Mouse (Mus musculus) cerebellum, adult 11 months (tissue): Measurements from ENCODE around the gene Mmrn1.
"Not testable (repeated sequence)": the region's sequence is repeated elsewhere in the genome, so short reads cannot be mapped to it uniquely, and the experiment has no call there.

Experiments
- DNase-seq: peaks from one replicate; pipeline ENCODE4 v3.0.0; 2022

The Mmrn1 gene

DNA sequence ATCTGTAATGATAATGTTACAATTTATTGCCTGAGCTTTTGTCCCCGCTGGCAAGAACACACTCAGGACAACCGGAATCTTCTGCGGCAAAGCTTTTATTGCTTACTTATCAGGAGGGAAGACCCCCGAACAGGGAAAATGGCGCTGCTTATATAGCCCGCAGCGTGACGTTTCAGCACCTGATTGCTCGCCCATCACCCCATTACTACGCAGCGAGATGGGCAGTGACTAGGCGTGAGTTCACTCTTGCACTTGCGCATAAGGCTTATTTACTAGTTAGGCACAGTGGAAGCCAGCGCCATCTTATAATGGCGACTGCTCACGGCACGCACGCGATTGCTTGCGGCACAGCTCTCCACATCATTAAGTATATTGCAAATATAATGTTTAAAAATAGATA, at the start of gene Mmrn1:
Mmrn1 (plus strand) TSS at position 301 of the 400 bp plus-strand sequence.
- DNase-seq, result not testable (repeated sequence)

GRCm38 (mm10) chr6:60880362-60880761, 44.4 kb upstream of the Mmrn1 start:
- DNase-seq, result no peak

GRCm38 (mm10) chr6:60881534-60881933, 43.2 kb upstream of the Mmrn1 start:
- DNase-seq, result no peak

GRCm38 (mm10) chr6:60907272-60907671, 17.5 kb upstream of the Mmrn1 start:
- DNase-seq, result no peak

DNA sequence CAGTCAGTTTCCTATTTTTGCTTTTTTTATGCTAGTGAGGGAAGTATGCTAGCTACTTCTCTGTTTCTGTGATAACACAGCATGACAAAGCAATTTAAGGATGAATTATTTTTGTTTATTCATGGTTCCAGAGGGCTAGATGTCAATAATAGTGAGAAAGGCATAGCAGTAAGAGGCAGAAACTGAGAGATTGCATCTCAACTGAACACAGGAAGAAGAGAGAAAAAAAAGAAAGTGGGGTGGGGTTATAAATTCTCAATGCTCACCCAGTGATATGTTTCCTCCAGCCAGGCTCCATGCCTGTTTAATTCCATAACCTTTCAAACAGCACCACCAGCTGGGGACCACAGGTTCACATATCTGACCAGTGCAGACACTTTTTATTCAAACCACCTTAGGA, 6.6 kb downstream of the Mmrn1 start:
- DNase-seq, result peak; percentile 11

GRCm38 (mm10) chr6:60934835-60935234, 10.1 kb downstream of the Mmrn1 start:
- no peak for DNase-seq

GRCm38 (mm10) chr6:60935448-60936130, 10.8 kb downstream of the Mmrn1 start:
- no peak for DNase-seq

DNA sequence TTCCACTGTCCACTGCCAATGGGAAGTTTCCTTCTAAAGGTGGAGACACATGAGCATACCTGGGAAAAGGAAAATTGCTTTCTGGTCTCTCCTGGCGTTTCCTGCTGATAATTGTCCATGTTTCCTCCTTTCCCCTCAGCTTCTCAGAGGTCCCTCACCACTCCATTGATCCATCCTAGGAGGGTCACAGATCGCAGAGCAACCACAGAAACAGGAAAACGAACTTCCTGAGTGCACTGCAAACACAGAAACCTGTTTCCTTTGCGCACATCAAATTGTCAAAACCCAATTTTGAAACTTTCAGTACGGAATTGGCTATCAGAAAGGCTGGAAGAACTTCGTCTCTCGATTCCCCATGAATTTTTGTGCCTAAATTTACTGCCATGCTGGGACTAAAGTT, 19.4 kb downstream of the Mmrn1 start:
- DNase-seq, result no peak

GRCm38 (mm10) chr6:60944621-60945020, 19.8 kb downstream of the Mmrn1 start:
- no peak for DNase-seq

DNA sequence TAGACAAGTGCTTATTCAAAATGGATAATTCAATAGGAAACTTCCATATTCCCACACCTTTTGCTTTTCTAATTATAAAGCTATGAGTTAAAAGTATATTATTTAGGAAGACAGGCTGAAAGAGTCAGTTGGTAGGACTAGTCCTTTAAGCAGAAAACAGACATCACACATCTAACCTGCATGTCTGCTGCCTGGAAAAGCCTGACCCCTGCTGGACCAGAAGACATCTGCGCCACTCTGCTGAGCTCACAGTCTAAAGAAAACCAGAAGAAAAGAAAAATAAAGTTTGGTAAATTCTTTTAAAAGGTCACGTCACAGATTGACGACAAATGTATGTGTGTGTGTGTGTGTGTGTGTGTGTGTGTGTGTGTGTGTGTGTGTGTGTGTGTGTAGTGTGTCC, 25.6 kb downstream of the Mmrn1 start:
- DNase-seq, result peak; percentile 21

- DNase-seq, result no peak
Measured at GRCm38 (mm10) chr6:60961285-60961684, 36.5 kb downstream of the Mmrn1 start.

GRCm38 (mm10) chr6:60961838-60962237, 37.1 kb downstream of the Mmrn1 start:
- DNase-seq, result no peak

GRCm38 (mm10) chr6:60962668-60963067, 37.9 kb downstream of the Mmrn1 start:
- DNase-seq, result no peak

DNA sequence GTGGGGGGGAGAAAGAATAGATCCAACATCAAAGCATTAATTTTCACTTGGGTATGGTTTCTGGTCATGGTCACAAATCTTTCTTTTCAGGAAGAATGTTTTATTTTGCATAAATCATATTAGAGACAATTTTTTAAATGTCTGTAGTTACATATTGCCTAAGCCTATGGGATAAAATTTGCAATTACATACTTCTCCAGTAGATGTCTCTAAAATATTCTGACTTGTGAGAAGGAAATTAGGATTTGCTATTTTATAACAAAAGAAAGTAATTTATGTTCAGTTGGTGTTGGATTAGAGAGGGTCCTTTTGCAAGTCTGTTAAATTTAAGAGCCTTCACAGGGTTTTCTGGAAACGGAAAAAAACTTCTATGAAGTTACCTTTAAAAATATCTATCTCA, 39.0 kb downstream of the Mmrn1 start:
- DNase-seq, result no peak

DNA sequence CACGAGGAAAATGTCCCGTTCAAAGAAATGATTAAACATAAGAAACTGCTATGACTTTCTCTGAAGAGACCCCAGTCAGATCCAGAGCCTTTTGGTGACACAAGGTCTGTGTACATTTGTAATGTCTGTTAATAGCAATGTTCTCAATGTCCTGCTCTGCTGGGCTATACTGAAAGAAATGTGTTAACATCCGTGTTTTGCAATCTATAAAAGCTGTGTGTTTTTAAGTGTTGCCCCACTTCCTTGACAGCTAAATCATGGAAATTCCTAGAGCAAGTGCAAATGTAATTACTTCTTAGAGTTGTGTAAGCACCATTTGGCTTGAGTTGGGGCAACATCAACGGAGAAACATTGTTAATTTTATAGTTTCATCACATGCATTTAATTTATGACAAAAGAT, 42.2 kb downstream of the Mmrn1 start:
- DNase-seq, result no peak

DNA sequence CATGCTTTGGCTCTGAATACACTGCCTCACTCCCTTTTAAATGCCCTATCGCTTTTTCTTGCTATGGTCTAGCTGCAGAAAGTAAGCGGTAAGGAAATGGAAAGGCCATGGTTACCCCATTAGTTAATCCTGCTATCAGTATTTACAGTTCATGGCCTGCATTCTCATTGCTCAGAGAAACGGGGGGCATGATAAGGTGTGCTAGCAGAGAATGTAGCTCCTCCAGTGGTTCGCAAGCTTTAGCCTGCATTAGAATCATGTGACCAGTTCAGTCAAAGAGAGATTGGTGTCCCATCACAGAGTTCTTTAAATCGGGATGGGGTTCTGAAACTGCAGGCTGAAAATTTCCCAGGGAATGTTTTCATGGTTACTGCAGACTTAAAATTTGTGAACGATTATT, 44.6 kb downstream of the Mmrn1 start:
- DNase-seq, result no peak

GRCm38 (mm10) chr6:60970811-60971210, 46.0 kb downstream of the Mmrn1 start:
- DNase-seq, result no peak

DNA sequence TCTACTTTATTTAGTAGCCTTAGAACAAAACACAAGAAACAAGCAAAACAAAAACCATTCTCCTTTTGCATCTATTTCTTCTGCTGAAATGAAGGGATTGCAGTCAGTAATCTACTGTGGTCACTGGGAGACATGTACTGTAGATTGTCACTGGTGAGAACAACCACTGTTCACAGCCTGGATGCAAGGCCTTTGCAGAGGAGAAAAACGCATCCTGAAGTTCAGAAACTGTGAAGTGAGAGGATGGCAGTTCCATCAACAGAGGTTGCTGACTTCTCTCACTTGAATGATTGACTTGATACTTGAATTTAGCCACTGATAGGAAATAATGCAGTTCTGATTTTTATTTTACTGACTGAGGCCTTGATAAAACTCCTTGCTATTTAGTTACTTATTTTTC, 53.8 kb downstream of the Mmrn1 start:
- no peak for DNase-seq

DNA sequence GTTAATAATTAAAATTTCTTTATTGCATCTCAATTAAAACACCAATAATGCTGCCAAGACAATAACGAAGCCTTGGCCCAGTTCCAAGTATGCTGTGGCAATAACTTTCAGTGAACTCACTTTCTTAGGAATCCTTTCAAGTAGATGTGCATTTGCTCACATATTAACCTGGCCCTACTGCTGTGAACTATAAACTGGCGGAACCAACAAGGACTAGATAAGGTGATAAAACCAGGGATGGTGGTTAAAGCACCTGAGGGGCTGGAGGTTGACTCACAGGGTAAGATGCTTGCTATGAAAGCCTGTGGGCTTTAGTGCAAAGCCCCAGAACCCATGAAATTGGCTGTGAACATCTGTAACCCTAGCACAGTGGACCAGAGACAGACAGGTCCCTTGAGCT, 54.3 kb downstream of the Mmrn1 start:
- no peak for DNase-seq

GRCm38 (mm10) chr6:60984360-60984759, 59.6 kb downstream of the Mmrn1 start:
- DNase-seq, result no peak

GRCm38 (mm10) chr6:60985919-60986318, 61.1 kb downstream of the Mmrn1 start:
- no peak for DNase-seq

- no peak for DNase-seq
Measured at GRCm38 (mm10) chr6:60986914-60987313, 62.1 kb downstream of the Mmrn1 start.

GRCm38 (mm10) chr6:60987804-60988203, 63.0 kb downstream of the Mmrn1 start:
- no peak for DNase-seq

DNA sequence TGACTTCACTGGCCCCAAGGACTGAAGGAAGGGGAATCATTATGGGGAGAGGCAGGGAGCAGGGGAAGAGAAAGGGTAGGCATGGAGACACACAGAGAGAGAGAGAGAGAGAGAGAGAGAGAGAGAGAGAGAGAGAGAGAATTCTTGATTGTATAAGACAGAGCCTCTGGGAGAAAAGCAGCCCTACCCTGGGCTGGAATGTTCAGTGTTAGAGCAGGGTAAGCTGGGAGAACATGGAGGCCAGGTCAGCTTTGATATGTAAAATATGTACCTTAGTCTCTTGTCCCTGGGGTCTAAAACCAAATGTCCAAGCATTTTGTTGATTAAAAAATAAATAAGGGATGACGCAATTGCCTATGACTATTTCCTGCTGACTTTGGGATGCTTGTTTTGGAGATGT, 67.6 kb downstream of the Mmrn1 start:
- DNase-seq, result no peak

GRCm38 (mm10) chr6:60993386-60994108, 68.8 kb downstream of the Mmrn1 start:
- DNase-seq, result no peak
